Mouse (Mus musculus) lung, postnatal 0 days (tissue): Measurements from ENCODE around the gene Slc2a9. TPM values are rescaled to one million over a fixed set of nuclear protein-coding genes. Genes with fewer than 3 reads are reported as not detected.

Source experiments
- ATAC-seq: fragments of 200-750 bp; cut with Nextera tagmentation; 2 replicates; pipeline ENCODE4 v1.8.0; 2017; ENCODE audit warnings: moderate library complexity
- DNase-seq: peaks from one replicate; pipeline ENCODE4 v3.0.0-alpha.2; 2016; ENCODE audit warnings: low spot score
- H3K27ac ChIP-seq: fragments of 300-500 bp; sonication (generic); 2 replicates; pipeline ENCODE4 v1.5.1; 2014; ENCODE audit warnings: antibody characterized with exemption, mild to moderate bottlenecking, low read length, mixed read lengths
- H3K27me3 ChIP-seq: fragments of 300-500 bp; sonication (generic); replicated peaks from 2 replicates; pipeline ENCODE4 v1.6.1; 2014; ENCODE audit warnings: low read length, mixed read lengths; ENCODE audit not compliant: insufficient read depth
- H3K36me3 ChIP-seq: fragments of 300-500 bp; sonication (generic); 2 replicates; pipeline ENCODE4 v1.6.1; 2014; ENCODE audit warnings: low read length, mixed read lengths; ENCODE audit not compliant: insufficient read depth
- H3K4me1 ChIP-seq: fragments of 300-500 bp; sonication (generic); 2 replicates; pipeline ENCODE4 v1.6.1; 2014; ENCODE audit warnings: antibody characterized with exemption, low read depth, low read length, mixed read lengths; ENCODE audit not compliant: insufficient read depth
- H3K4me2 ChIP-seq: fragments of 300-500 bp; sonication (generic); replicated peaks from 2 replicates; pipeline ENCODE4 v1.6.1; 2014; ENCODE audit warnings: low read depth, mild to moderate bottlenecking, low read length, moderate library complexity, mixed read lengths
- H3K4me3 ChIP-seq: fragments of 300-500 bp; sonication (generic); 2 replicates; pipeline ENCODE4 v1.5.1; 2014; ENCODE audit warnings: low read depth, low read length
- H3K9ac ChIP-seq: fragments of 300-500 bp; sonication (generic); replicated peaks from 2 replicates; pipeline ENCODE4 v1.6.1; 2014; ENCODE audit warnings: low read depth, mild to moderate bottlenecking
- H3K9me3 ChIP-seq: fragments of 300-500 bp; sonication (generic); 2 replicates; pipeline ENCODE4 v1.6.1; 2016; ENCODE audit warnings: low read length, mixed read lengths
- CTCF ChIP-seq: IDR thresholded peaks from 2 replicates; pipeline ENCODE4 v1.5.1; 2016; ENCODE audit warnings: antibody characterized with exemption, mild to moderate bottlenecking
- EP300 ChIP-seq: IDR thresholded peaks from 2 replicates; pipeline ENCODE4 v1.6.1; 2016; ENCODE audit warnings: antibody characterized with exemption, mild to moderate bottlenecking, control low read depth
- WGBS: fragments of 180-500 bp; shearing (Covaris S2); extraction: QIAGEN DNeasy Blood & Tissue Kit; methylation state at CpG from one replicate; pipeline ENCODE4 v1.1.7; 2014; 5-methylcytosine and 5-hydroxymethylcytosine counted together
- polyA plus RNA-seq: library from polyadenylated mRNA; unstranded; fragments of >200 nt; fragmentation: Nextera tagmentation; extraction: Ambion mirVana; gene quantifications from 2 replicates; pipeline ENCODE4 v1.2.1, GENCODE M21; 2015

Slc2a9 gene
- polyA plus RNA-seq, 1 experiment from 2014 or later: 2.4 TPM

GRCm38 (mm10) chr5:38440252-38441005 is 62.5 kb downstream of the Slc2a9 start:
- Histone ChIP-seq H3K4me1 (no peaks in the 10 kb centered on the region), H3K27ac (no peak overlapping the region), H3K27me3 (no peaks in the 10 kb centered on the region), H3K4me2 (no peak overlapping the region), H3K9me3 (no peaks in the 10 kb centered on the region), H3K9ac (no peak overlapping the region), H3K36me3 (no peaks in the 10 kb centered on the region), H3K4me3 (no peak overlapping the region)
- ATAC-seq: no peak
- 77% methylated on average over 9 of the region's 9 CpGs for WGBS
- TF ChIP-seq EP300 (no peak), CTCF (no peak)
- no peak for DNase-seq

DNA sequence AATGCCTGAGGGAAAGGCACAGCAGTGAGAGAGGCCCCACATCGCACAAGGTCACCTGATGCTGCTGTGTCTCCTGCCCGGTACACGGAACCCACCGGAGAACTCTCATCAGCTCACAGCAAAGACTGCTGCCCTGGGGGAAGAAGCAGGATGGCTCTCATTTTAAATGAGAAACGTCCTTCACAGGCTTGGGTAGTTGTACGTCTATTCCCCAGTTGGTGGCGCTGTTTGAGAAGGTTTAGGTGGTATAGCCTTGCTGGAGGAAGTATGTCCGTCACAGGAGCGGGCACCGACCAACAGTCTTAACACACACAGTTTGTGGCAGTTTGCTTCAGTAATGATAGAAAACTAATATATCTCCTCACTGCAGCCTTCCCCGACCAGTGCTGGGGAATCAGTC is 66.3 kb downstream of the Slc2a9 start:
- ATAC-seq: no peak
- Histone ChIP-seq H3K4me1 (no peaks in the 10 kb centered on the region), H3K27ac (no peak overlapping the region), H3K4me2 (no peak overlapping the region), H3K36me3 (no peaks in the 10 kb centered on the region), H3K27me3 (no peaks in the 10 kb centered on the region), H3K9me3 (no peaks in the 10 kb centered on the region), H3K9ac (no peak overlapping the region), H3K4me3 (no peak overlapping the region)
- TF ChIP-seq EP300 (no peak), CTCF (no peak)
- WGBS: 90% methylated on average over 11 of the region's 11 CpGs
- DNase-seq: no peak

- Histone ChIP-seq H3K27ac (no peak overlapping the region), H3K4me2 (no peak overlapping the region), H3K36me3 (no peaks in the 10 kb centered on the region), H3K4me1 (no peaks in the 10 kb centered on the region), H3K9me3 (no peaks in the 10 kb centered on the region), H3K27me3 (no peaks in the 10 kb centered on the region), H3K4me3 (no peak overlapping the region), H3K9ac (no peak overlapping the region)
- DNase-seq (no peak), ATAC-seq (no peak)
- TF ChIP-seq CTCF (no peak), EP300 (no peak)
- WGBS: 59% methylated on average over 3 of the region's 3 CpGs
Measured at GRCm38 (mm10) chr5:38434875-38435274, 68.1 kb downstream of the Slc2a9 start.

- H3K27ac ChIP-seq: no peak overlapping the region
- H3K9me3 ChIP-seq: no peaks in the 10 kb centered on the region
- H3K4me1 ChIP-seq: no peaks in the 10 kb centered on the region
- TF ChIP-seq EP300 (no peak), CTCF (no peak)
- H3K36me3 ChIP-seq: no peaks in the 10 kb centered on the region
- no peak overlapping the region for H3K9ac ChIP-seq
- H3K27me3 ChIP-seq: no peaks in the 10 kb centered on the region
- DNase-seq (no peak), ATAC-seq (no peak)
- H3K4me3 ChIP-seq: no peak overlapping the region
- H3K4me2 ChIP-seq: no peak overlapping the region
- 54% methylated on average over 7 of the region's 7 CpGs for WGBS
Measured at GRCm38 (mm10) chr5:38431201-38431600, 71.7 kb downstream of the Slc2a9 start.

DNA sequence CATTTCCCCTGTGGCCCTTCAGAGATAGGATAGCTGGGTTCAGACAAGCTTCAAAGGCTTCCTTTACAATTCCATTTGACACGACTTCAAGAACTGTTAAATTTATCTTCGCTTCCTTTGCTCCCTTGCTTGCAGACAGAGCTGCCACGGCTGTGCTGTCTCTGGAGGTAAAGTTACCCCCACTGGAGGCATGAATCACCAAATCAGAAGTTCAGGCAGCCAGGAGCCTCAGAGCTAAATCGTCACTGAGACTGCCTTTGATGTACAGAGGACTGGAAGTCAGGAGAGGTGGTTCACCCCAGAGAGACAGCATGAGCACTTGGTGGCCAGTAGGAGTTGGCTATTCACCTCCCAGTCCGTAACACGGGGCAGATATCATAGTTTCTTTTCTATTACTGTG is 73.8 kb downstream of the Slc2a9 start:
- Histone ChIP-seq H3K4me2 (no peak overlapping the region), H3K4me1 (no peaks in the 10 kb centered on the region), H3K27ac (no peak overlapping the region), H3K36me3 (no peaks in the 10 kb centered on the region), H3K4me3 (no peak overlapping the region), H3K9me3 (no peaks in the 10 kb centered on the region), H3K27me3 (no peaks in the 10 kb centered on the region), H3K9ac (no peak overlapping the region)
- no peak for DNase-seq
- ATAC-seq: no peak
- 47% methylated on average over 6 of the region's 6 CpGs for WGBS
- TF ChIP-seq CTCF (no peak), EP300 (no peak)

DNA sequence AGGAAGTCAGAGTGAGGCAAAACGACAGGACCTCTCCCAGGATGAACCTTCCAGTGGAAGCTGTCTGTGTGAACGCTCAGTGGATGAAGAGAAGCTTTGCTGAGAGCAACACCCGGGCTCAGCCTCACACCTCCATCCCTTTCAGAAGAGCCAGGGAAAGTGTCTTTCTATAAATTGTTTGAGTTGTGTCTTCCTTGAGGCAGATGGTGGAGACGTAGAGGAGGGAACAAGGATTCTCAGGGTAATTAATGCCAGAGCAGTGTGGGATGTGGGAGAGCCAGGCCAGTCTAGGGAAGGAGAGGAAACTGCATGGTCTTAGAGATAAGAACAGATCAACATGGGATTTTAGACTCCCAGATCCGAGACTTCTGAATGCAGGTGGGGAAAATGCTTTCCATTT is 75.2 kb downstream of the Slc2a9 start:
- 52% methylated on average over 5 of the region's 5 CpGs for WGBS
- no peak overlapping the region for H3K27ac ChIP-seq

More for the DNA sequence above, 75.2 kb downstream of the Slc2a9 start:
- Histone ChIP-seq H3K4me2 (no peak overlapping the region), H3K4me3 (no peak overlapping the region), H3K27me3 (no peaks in the 10 kb centered on the region), H3K9me3 (no peaks in the 10 kb centered on the region), H3K36me3 (no peaks in the 10 kb centered on the region), H3K4me1 (no peaks in the 10 kb centered on the region), H3K9ac (no peak overlapping the region)
- DNase-seq (no peak), ATAC-seq (no peak)
- TF ChIP-seq CTCF: no peak
- TF ChIP-seq EP300: no peak
